Mouse (Mus musculus): ENCODE results near the gene Egfr.

DNA sequence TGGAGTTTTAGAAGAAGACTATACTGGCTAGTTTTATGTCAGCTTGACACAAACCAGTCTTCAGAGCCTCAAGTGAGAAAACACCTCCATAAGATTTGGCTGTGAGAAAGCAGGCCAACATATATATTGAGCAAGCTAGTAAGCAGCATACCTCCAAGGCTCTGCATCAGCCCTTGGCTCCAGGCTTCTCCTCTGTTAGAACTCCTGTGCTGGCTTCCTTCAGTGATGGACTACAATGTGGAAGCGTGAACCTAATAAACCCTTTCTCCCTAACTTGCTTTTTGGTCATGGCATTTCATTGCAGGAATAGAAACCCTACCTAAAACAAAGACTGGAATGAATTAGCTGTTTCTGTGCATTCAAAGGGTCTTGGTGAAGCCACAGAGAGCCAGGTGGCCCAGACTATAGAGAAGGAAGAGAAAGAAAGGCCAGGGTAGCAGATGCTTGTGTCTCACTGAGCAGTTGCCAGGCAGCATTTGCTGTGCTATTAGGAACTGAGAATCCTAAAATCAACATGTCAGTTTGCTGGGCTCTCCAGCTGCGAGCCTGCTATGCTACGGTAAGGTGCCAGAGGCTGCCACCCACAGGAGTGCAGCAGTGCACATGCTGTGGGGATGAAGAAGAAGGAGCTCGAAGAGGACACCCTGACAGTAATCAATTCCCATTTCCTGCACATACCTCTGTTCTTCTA, 189.2 kb downstream of the Egfr start:
- TF ChIP-seq CTCF (IDR thresholded peaks at IDR 0.05; ENCODE audit: low read depth) (no peak), EP300 (IDR thresholded peaks at IDR 0.05; ENCODE audit: low read depth) (no peak)
